Mouse (Mus musculus) spleen, adult 2 months (tissue): ENCODE results near the gene Pim1.

Source experiments
- CTCF ChIP-seq: fragments of 200-500 bp; IDR thresholded peaks from 2 replicates; pipeline ENCODE4 v1.5.1; 2011; ENCODE audit warnings: mild to moderate bottlenecking, inconsistent platforms; ENCODE audit not compliant: insufficient read depth, insufficient read length, insufficient replicate concordance; ENCODE audit errors: extremely low read depth
- POLR2A ChIP-seq: fragments of 200-500 bp; IDR thresholded peaks from 2 replicates; pipeline ENCODE4 v1.6.1; 2011; ENCODE audit warnings: low read depth, low read length, inconsistent platforms

- no peak for TF ChIP-seq CTCF
- no peak for TF ChIP-seq POLR2A
These were observed 23.5 kb upstream of the Pim1 start for GRCm38 (mm10) chr17:29467030-29467429.
